In genomic region chr8:50082378-50082777, GRCm38 (mm10) we compare ENCODE assay signal across 18 mouse cellular contexts.
DNase-seq lines count a peak whose midpoint lies in the region; ATAC-seq and TF ChIP-seq lines count a peak whose summit lies in the region.
"Had no signal": no experiment of that assay in that cellular context is flagged by ENCODE, and none has a peak within 500 bp of the region (broad histone marks: within the 10 kb centered on the region; RNA-seq: fewer than 3 reads in every experiment).

No protein-coding gene starts in this region.

- DNase-seq in forebrain, embryonic 14.5 days (ENCODE audit: low spot score): peak; percentile 76
- peak; percentile 40 for DNase-seq in kidney, postnatal 0 days (ENCODE audit: low spot score)
- no peak for DNase-seq in kidney, adult 8-10 months
- DNase-seq in urinary bladder, postnatal 36 days (ENCODE audit: low spot score in 2 of 2): peak; percentile 1 to 2
- DNase-seq in urinary bladder, postnatal 14 days (ENCODE audit: low spot score): no peak
- no peak for DNase-seq in stomach, postnatal 0 days (ENCODE audit: low spot score)
- DNase-seq: cerebellum, postnatal 36 days; gastrocnemius, postnatal 14 days; heart, postnatal 36 days; kidney, adult 11 months; kidney, postnatal 36 days; layer of hippocampus, postnatal 36 days; lung, postnatal 14 days; spleen, adult 18-20 months; thymus, postnatal 14 days had no signal

- H3K9me3 ChIP-seq in forebrain, embryonic 14.5 days (replicated peaks; ENCODE audit: control insufficient read depth, low read length): no peaks in the 10 kb centered on the region
- no peaks in the 10 kb centered on the region for H3K9me3 ChIP-seq in forebrain, embryonic 15.5 days
- no peaks in the 10 kb centered on the region for H3K9me3 ChIP-seq in kidney, postnatal 0 days (replicated peaks; ENCODE audit: low read length)
- H3K9me3 ChIP-seq in stomach, postnatal 0 days (ENCODE audit: control insufficient read depth, low read length): no peaks in the 10 kb centered on the region
- H3K9me3 ChIP-seq: heart, embryonic 10.5 days; liver, embryonic 15.5 days had no signal

- H3K27me3 ChIP-seq in forebrain, embryonic 14.5 days (replicated peaks; ENCODE audit: control insufficient read depth, insufficient read depth, low read length): no peaks in the 10 kb centered on the region
- H3K27me3 ChIP-seq in forebrain, embryonic 15.5 days: no peaks in the 10 kb centered on the region
- H3K27me3 ChIP-seq in kidney, postnatal 0 days (ENCODE audit: insufficient read depth, low read length): no peaks in the 10 kb centered on the region
- H3K27me3 ChIP-seq in stomach, postnatal 0 days (ENCODE audit: control insufficient read depth, insufficient read depth, low read length): no peaks in the 10 kb centered on the region
- H3K27me3 ChIP-seq: liver, embryonic 15.5 days had no signal

- no peak overlapping the region for H3K27ac ChIP-seq in forebrain, embryonic 14.5 days (ENCODE audit: low read depth, low read length)
- H3K27ac ChIP-seq in forebrain, embryonic 15.5 days (replicated peaks): no peak overlapping the region
- H3K27ac ChIP-seq in kidney, postnatal 0 days: no peak overlapping the region
- H3K27ac ChIP-seq in stomach, postnatal 0 days (replicated peaks): no peak overlapping the region
- H3K27ac ChIP-seq: heart, embryonic 10.5 days; liver, embryonic 15.5 days had no signal

- no peak overlapping the region for H3K9ac ChIP-seq in forebrain, embryonic 14.5 days (ENCODE audit: low read length)
- no peak overlapping the region for H3K9ac ChIP-seq in forebrain, embryonic 15.5 days (replicated peaks)
- H3K9ac ChIP-seq in kidney, postnatal 0 days (ENCODE audit: low read depth, low read length): no peak overlapping the region
- H3K9ac ChIP-seq in stomach, postnatal 0 days (ENCODE audit: low read length): no peak overlapping the region
- H3K9ac ChIP-seq: liver, embryonic 15.5 days had no signal

- H3K4me2 ChIP-seq in forebrain, embryonic 14.5 days (ENCODE audit: low read length): 0 out of 2 replicates have a peak overlapping the region, but pooled peaks have one; percentile 1
- H3K4me2 ChIP-seq in forebrain, embryonic 15.5 days (replicated peaks): no peak overlapping the region
- H3K4me2 ChIP-seq in kidney, postnatal 0 days (ENCODE audit: low read length): no peak overlapping the region
- H3K4me2 ChIP-seq in stomach, postnatal 0 days (replicated peaks; ENCODE audit: low read depth): no peak overlapping the region
- H3K4me2 ChIP-seq: liver, embryonic 15.5 days had no signal

- H3K36me3 ChIP-seq in forebrain, embryonic 14.5 days (ENCODE audit: control insufficient read depth, insufficient read depth, low read length): no peaks in the 10 kb centered on the region
- H3K36me3 ChIP-seq in forebrain, embryonic 15.5 days: no peaks in the 10 kb centered on the region
- no peaks in the 10 kb centered on the region for H3K36me3 ChIP-seq in kidney, postnatal 0 days (ENCODE audit: insufficient read depth, low read length)
- H3K36me3 ChIP-seq in stomach, postnatal 0 days (ENCODE audit: control insufficient read depth, insufficient read depth, low read length): no peaks in the 10 kb centered on the region
- H3K36me3 ChIP-seq: heart, embryonic 10.5 days; liver, embryonic 15.5 days had no signal

- TF ChIP-seq EP300 in stomach, postnatal 0 days (optimal IDR thresholded peaks at IDR 0.05): no peak

- WGBS in forebrain, embryonic 14.5 days: 49% methylated on average over 6 of the region's 6 CpGs
- 55% methylated on average over 6 of the region's 6 CpGs for WGBS in forebrain, embryonic 15.5 days
- WGBS in kidney, postnatal 0 days: 59% methylated on average over 6 of the region's 6 CpGs
- WGBS in stomach, postnatal 0 days: 47% methylated on average over 6 of the region's 6 CpGs

- H3K4me1 ChIP-seq in forebrain, embryonic 14.5 days (ENCODE audit: control insufficient read depth, insufficient read depth, low read length): no peaks in the 10 kb centered on the region
- 0 out of 2 replicates have a peak, but pooled peaks cover 3% of the 10 kb centered on the region for H3K4me1 ChIP-seq in forebrain, embryonic 15.5 days
- H3K4me1 ChIP-seq in kidney, postnatal 0 days (replicated peaks; ENCODE audit: insufficient read depth, low read length): no peaks in the 10 kb centered on the region
- H3K4me1 ChIP-seq in stomach, postnatal 0 days (replicated peaks; ENCODE audit: control insufficient read depth, insufficient read depth): no peaks in the 10 kb centered on the region
- H3K4me1 ChIP-seq: heart, embryonic 10.5 days; liver, embryonic 15.5 days had no signal

- TF ChIP-seq CTCF in kidney, postnatal 0 days (IDR thresholded peaks at IDR 0.05; ENCODE audit: low read depth): no peak
- no peak for TF ChIP-seq CTCF in stomach, postnatal 0 days (IDR thresholded peaks at IDR 0.05; ENCODE audit: low read depth)

- no peak overlapping the region for H3K4me3 ChIP-seq in forebrain, embryonic 14.5 days (ENCODE audit: low read depth, low read length)
- no peak overlapping the region for H3K4me3 ChIP-seq in forebrain, embryonic 15.5 days
- H3K4me3 ChIP-seq in kidney, postnatal 0 days (replicated peaks; ENCODE audit: low read depth, low read length): no peak overlapping the region
- H3K4me3 ChIP-seq in stomach, postnatal 0 days (ENCODE audit: low read depth, low read length): no peak overlapping the region
- H3K4me3 ChIP-seq: heart, embryonic 10.5 days; liver, embryonic 15.5 days had no signal

- peak; percentile 57; the same call in 1 of the 2 replicates for ATAC-seq in forebrain, embryonic 14.5 days
- no peak; the same call in 1 of the 2 replicates for ATAC-seq in forebrain, embryonic 15.5 days (replicated peaks)
- no peak for ATAC-seq in kidney, postnatal 0 days (replicated peaks; ENCODE audit: low FRiP score, low read depth)
- ATAC-seq in stomach, postnatal 0 days (ENCODE audit: low FRiP score, low TSS enrichment): no peak

Comparison
In these comparisons a context has a peak if more than half of its experiments do, and no peak if none do; other contexts are left out.
1. DNase-seq: peak in forebrain, embryonic 14.5 days (single experiment), kidney, postnatal 0 days (single experiment) and urinary bladder, postnatal 36 days (2 of 2); none in kidney, adult 8-10 months (0 of 2), urinary bladder, postnatal 14 days (single experiment) and stomach, postnatal 0 days (single experiment).